Mouse (Mus musculus): Measurements from ENCODE around the gene Ring1.

The Ring1 gene

DNA sequence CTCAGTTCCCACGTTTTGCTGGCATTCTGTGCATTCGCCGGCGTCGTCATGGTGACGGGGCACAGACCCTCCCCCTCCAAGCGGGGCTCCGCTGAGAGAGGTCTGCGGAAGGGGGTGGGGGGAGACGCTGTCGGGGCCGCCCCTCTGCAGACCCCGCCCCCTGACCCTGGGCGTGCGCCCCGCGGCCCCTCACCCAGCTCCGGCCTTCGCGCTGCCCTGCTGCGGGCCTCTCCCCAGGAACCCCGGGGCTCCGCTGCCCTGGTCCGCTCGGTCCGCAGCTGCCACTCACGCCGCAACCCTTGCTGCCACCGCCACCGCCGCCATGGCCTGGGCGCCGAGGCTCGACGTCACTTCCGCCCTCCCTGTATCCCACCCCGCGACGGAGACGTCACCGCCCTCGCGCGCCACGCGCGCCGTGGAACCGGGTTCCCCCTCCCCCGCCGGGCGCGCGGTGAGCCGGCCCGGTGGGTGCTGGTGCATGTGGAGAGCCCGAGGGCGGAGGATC lies at the start of gene Ring1:
Ring1 (minus strand) TSS at position 364 of the 505 bp plus-strand sequence.
- DNase-seq (ENCODE audit: extremely low spot score), result peak; percentile 94

DNA sequence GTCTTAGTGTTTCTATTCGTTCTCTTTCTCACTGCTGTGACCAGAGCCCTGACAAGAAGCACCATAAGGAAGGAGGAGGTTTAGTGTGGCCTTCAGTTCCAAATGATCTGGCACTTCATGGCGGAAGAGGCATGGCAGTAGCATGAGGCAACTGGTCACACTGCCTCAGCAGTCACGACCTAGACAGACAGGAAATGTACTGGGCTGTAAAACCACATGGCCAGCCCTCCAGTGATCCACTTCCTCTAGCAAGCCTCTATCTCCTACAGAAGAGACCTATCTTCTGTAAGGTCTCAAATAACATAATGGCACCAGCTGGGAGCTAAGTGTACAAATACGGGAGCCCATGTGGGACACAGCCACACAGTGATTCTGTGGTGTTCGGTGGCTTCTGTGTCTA lies 47.6 kb upstream of the Ring1 start:
- DNase-seq (ENCODE audit: extremely low spot score), result no peak

DNA sequence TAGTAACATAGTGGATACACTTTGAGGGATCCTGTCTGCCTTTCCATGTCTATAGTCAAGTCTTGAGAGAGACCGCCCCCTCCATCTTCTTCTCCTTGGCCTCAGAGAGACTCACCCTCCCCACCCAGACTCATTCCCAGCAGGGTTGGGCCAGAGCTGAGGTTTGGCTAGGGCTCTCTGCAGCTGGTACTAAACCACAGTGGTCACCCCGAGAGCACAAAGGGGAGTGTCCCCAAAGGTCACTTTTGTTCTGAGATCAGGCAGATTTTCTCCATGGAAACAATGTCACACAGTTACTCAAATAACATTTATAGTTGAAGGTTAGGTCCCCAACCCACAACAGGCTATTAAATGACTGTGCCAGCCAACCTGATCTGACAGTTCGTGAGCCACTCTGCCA lies 44.4 kb upstream of the Ring1 start:
- DNase-seq (ENCODE audit: extremely low spot score), result no peak

DNA sequence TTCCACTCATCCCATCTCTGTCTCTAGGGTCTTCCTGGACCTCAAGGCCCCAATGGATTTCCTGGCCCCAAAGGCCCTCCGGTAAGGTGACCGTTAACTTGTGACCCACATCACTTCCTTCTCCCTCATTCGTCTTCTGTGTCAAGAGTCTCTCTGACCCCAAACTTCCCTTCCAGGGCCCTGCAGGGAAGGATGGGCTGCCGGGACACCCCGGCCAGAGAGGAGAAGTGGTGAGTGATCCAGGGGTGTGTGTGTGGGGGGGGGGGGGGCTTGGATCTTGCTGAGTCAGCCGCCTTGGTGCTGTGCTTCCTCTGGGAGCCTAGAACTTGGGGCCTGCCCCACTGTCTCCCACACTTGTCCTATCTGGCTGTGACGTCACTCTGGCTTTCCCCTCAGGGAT lies 32.7 kb upstream of the Ring1 start:
- no peak for DNase-seq (ENCODE audit: extremely low spot score)

DNA sequence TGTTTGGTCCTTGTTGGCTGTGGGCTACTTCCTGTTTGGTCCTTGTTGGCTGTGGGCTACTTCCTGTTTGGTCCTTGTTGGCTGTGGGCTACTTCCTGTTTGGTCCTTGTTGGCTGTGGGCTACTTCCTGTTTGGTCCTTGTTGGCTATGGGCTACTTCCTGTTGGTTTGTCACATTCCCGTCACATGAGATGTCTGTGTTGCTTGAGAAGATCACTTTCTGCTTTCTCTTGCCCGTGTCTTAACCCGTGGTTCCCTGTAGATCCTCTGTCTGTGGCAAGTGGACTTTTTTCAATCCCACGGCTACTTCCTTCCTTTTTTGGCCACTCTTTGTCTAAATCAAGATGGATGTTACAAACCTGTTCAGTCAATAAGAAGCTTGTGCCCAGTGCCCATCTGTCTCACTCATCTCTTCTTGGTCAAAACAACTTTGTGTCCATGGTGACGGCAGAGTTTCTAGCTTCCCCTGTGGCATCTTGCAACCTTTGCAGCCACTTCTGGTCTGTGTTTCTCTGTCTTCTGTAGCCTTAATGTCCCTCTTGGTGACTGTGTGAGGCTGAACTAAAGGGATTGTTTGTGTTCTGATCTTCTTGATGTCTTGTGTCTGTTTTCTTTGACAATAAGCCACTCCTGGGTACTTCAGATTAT lies 23.0 kb upstream of the Ring1 start:
- no peak for DNase-seq (ENCODE audit: extremely low spot score)

DNA sequence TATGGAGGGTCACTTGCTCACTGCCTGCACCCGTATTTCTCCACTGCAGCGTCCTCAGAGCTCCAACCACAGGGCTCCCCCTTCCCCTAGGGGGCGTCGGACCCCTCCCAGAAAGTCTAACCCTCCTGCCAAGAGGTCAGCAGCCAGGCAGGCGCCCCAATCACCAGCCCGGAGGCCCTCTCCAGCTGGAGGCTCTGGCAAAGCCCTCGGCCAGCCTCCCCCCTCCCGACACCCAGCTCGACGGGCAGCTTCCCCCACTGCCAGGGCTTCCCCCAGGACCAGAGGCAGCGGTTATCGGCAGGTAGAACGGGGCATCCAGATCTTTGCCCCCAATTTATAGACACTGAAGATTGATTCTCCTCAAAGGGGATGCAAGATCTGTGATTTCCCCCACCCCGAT lies 21.5 kb upstream of the Ring1 start:
- no peak for DNase-seq (ENCODE audit: extremely low spot score)

DNA sequence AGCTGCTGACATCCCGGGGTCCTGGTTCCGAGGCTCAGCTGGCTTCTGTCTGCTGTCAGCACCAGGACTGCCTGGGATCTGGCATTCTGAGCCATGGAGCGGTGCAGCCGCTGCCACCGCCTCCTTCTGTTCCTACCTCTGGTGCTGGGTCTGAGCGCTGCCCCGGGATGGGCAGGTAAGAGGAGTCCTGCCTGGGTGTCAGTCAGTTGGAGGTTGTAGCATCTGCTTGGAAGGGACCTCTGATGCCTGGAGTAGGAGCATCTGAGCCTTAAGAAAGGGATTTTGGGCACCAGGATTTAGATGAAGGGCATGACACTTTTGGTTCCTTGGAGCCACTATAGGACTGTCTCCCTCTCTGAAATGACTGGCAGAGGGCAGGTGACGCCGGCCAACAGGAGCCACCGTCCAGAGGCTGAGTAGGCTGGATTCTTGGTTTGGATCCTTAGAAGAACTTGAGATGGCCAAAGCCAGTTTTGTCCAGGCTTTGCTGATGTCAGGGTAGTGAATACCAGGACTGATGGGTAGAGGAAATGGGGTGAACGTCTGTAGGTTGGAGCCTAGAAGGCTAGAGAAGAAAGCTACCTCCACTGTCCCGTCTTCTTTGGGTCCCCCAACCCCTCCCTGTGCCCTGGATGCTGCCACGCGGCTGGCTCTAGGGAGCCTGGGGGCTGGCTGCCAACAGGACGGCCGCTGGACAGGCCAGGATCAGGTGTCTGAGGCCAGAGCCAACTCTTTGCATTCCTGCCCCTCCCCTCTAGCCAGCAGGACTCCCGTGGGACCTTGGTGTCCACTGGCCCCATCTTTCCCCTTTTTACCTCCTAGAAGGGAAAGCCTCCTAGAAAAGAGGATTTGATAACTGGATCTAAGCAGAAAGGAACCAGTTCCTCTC lies 15.3 kb upstream of the Ring1 start:
- DNase-seq (ENCODE audit: extremely low spot score), result no peak

DNA sequence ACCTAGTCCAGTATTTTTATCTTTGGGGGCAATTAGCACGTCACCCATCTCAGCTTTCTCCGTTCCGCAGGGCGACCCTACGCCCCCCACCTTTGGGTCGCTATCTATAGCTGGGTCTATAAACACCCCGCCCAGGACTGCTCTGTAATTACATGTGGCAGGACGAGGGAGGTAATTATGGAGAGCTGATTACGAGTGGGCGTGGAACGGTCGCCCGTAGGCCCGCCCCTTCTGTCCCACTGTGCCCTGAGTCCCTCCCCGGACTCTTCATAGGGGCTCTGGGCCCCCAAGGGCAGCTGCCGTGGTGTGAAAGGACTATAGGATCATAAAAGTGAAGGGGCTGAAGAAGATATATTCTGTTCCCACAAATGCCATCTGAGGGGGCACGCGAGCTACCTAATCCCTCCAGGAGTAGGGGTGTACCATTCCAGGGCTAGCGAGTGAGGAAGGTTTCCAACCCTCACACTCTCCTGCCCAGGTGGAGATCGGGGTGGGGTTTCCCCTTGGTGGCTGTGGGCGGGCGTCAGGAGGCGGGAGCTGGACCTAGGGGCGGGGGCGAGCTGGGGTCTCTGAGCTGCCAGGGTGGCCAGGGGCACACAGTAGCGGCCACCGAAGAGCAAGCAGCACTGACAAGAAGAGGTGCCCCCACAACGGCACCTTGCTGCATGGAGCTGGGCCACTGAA lies 14.5 kb upstream of the Ring1 start, which contains the start of gene Col11a2:
Col11a2 (plus strand) TSS at position 560 of the 684 bp plus-strand sequence.
- DNase-seq (ENCODE audit: extremely low spot score), result no peak

DNA sequence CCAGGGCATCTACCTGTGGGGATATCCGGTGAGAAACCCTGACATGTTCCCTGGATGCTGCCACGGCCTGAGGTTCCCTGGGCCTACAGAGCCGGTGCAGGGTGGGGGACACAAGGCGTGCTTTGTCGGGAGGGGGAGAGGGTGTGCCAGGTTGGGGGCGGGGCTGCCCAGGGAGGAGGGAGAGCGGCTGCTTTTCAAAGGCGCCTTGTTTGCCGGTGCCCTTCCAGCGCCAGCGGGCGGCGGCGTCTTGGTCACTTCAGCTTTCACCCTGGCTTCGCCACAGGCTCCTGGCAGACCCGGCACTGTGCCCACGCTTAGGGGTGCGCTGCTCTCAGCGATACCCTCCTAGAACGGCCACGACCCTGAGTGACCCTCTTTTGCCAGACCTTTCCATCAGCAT lies 14.0 kb upstream of the Ring1 start:
- no peak for DNase-seq (ENCODE audit: extremely low spot score)

DNA sequence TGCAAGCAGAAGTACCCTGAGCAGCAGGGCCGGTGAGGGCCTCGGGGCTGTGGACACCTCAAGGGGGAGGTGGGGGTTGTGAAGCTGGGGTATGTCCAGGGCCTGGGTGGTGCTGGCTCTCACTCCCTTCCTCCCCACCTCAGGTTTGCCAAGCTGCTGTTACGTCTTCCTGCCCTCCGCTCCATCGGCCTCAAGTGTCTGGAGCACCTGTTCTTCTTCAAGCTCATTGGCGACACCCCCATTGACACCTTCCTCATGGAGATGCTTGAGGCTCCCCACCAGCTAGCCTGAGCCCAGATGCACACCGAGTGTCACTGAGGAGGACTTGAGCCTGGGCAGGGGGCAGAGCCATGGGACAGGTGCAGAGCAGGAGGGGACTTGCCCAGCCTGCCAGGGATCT lies 12.8 kb upstream of the Ring1 start:
- no peak for DNase-seq (ENCODE audit: extremely low spot score)

DNA sequence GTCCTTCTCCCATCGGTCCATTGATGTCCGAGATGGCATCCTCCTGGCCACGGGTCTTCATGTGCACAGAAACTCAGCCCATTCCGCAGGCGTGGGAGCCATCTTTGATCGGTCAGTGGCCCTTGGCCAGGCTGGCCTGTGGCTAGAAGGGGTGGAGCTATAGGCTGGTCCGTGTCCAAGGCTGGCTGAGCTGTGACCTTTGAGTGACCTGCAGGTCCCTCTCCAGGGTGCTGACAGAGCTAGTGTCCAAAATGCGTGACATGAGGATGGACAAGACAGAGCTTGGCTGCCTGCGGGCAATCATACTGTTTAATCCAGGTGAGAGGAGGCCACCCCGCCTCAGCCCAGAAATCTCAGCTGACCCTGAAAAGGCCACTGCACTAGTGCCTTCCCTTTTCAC lies 12.2 kb upstream of the Ring1 start:
- no peak for DNase-seq (ENCODE audit: extremely low spot score)

DNA sequence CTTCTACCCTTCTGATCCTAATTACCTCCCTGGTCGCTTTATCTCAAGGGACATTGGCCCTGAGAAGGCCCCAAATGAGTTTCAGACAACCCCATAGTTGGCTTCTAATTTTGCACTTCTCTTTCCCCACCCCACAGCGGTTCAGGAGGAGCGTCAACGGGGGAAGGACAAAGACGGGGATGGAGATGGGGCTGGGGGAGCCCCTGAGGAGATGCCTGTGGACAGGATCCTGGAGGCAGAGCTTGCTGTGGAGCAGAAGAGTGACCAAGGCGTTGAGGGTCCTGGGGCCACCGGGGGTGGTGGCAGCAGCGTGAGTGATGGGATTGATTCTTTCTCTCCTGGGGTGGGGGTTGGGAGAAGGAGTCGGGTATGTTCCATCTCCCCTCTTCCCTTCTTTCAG lies 11.0 kb upstream of the Ring1 start:
- DNase-seq (ENCODE audit: extremely low spot score), result no peak

DNA sequence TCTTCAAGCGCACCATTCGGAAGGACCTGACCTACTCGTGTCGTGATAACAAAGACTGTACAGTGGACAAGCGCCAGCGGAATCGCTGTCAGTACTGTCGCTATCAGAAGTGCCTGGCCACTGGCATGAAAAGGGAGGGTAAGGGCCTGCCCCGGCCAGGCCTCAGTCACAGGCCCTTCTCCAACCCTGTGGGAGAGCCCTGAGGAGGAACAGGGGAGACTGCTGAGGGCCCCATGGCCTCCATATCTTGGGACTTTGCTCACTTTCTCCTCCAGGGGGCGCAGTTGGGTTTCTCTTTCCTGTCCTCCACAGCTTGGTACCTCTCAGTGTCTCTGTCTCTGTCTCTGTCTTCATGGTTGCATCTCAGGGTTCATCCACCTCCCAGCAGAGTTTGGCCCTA lies 9.6 kb upstream of the Ring1 start:
- DNase-seq (ENCODE audit: extremely low spot score), result peak; percentile 71

DNA sequence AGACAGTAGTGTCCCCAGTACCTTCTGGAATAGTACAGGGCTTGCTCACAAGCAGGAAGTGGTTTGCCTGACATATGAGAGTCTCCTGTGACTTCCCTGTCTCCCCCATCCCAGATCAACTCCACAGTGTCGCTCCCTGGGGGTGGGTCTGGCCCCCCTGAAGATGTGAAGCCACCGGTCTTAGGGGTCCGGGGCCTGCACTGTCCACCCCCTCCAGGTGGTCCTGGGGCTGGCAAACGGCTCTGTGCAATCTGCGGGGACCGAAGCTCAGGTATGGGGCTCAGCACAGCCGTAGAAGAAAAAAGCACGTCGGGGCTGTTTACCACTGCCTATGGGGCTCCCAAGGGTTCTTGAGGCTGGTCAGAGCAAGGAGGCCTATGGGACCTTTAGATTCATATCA lies 9.0 kb upstream of the Ring1 start:
- DNase-seq (ENCODE audit: extremely low spot score), result no peak

DNA sequence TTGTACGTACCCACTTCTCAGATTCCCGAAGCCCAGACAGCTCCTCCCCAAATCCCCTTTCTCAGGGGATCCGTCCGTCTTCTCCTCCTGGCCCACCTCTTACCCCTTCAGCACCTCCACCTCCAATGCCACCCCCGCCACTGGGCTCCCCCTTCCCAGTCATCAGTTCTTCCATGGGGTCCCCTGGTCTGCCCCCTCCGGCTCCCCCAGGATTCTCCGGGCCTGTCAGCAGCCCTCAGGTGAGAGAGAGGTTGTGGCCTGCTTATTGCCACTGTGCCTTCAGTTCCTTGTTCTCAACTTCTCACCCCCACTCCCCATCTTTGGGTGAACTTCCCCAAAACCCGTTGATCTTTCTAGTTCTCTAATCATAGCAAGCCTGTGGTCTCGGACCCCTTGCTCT lies 8.3 kb upstream of the Ring1 start:
- no peak for DNase-seq (ENCODE audit: extremely low spot score)

DNA sequence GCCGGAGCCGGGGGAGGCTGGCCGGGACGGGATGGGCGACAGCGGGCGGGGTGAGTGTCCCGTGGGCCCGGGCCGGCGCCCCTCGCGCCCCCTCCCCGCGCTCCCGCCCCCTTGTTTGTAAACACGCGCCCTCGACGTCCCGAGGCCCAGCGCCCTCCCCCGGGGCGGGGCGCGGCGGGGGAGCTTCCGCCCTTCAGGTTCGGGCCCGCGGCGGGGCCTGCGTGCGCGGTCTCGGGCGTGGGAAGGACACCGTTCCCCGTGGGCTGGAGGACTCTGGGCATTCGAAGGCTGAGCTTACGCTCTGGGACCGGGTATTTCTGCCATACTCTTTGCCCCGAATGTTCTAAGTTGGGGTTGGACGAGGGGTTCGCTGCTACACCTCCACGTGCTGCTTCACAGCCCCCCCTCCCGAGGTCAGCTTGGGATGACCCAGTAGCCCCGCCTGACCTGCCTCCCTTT lies 7.7 kb upstream of the Ring1 start:
- DNase-seq (ENCODE audit: extremely low spot score), result peak; percentile 58

DNA sequence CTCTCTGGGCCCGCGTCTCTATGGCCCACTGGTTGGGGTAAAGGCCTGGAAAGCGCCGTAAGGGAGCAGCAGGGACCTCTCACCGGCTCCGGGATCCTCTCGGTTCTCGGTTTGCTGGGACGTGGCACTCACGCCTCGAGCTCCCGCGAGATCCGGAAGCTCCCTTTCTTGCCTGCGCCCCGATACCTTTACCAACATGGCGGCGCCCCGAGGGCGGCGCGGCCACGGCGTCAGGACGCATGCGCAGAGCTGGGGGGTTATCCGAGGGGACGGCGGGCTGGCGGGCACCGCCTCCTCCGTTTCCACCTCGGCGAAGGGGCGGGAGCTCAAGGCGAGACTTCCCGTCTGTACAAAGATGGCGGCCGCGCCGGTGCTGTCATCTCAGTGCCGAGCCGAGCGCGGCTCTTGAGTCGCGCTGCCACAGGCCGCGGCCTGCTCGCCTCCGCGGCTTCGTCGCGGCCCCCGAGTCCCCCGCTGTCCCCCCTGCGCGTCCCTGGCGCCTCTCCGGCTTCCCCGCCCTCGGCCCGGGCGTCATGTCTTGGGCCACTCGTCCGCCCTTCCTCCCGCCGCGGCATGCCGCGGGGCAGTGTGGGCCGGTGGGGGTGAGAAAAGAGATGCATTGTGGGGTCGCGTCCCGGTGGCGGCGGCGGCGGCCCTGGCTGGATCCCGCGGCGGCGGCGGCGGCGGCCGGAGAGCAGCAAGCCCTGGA lies 7.1 kb upstream of the Ring1 start, which contains the start of the genes Slc39a7 and Rxrb:
Slc39a7 (minus strand) TSS at position 218 of the 709 bp plus-strand sequence.
Rxrb (plus strand) TSS at position 348 of the 709 bp plus-strand sequence.
- peak; percentile 100 for DNase-seq (ENCODE audit: extremely low spot score)

DNA sequence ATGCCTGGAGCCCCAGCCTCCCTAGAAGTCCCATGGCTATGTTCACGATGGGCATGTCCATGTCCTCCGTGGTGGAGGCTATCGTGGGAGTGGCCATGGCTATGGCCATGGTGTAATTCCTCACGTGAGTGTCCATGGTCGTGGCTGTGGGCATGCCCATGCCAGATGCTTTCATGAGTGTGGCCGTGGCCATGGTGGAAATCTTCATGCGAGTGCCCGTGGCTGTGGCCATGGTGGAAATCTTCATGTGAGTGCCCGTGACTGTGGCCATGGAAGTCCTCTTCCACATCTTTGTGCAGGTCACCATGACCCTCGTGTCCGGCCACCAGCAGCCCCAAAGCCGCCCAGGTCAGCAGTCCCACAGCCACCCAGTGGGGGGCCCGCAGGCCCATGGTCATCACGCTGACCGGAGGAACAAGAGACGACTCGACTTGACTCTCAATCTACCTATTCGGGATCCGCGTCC lies 6.4 kb upstream of the Ring1 start:
- DNase-seq (ENCODE audit: extremely low spot score), result no peak

DNA sequence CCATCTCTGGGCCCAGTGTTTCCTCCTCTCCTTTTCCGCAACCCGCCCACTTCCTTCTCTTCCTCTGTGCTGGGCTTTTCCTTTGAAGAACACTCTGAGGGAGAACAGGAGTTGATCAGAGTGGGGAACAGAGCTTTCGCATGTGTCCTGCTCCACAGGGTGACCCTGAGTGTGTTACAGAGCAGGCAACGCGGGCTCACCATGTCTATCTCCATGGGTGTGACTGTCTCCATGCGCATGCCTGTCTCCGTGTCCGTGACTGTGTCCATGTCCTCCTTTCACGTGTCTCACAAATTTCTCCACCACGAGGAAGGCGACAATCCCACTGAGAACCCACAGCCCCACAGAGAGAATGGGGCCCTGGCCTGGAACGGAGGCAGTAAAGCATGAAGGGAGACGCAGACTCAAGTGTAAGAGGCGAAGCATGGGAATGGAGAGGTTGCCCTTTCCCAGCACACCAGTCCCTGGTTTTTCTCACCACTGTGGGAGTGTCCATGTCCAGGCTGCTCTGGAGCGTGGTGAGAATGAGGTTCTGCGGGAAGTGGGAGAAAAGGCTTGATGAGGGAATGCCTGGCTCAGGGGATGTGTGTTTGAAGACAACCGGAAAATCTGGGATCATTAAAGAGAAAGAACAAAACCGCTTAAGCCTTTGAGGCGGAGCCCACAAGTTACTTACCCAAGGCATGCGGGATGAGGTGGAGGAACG lies 5.6 kb upstream of the Ring1 start:
- no peak for DNase-seq (ENCODE audit: extremely low spot score)

DNA sequence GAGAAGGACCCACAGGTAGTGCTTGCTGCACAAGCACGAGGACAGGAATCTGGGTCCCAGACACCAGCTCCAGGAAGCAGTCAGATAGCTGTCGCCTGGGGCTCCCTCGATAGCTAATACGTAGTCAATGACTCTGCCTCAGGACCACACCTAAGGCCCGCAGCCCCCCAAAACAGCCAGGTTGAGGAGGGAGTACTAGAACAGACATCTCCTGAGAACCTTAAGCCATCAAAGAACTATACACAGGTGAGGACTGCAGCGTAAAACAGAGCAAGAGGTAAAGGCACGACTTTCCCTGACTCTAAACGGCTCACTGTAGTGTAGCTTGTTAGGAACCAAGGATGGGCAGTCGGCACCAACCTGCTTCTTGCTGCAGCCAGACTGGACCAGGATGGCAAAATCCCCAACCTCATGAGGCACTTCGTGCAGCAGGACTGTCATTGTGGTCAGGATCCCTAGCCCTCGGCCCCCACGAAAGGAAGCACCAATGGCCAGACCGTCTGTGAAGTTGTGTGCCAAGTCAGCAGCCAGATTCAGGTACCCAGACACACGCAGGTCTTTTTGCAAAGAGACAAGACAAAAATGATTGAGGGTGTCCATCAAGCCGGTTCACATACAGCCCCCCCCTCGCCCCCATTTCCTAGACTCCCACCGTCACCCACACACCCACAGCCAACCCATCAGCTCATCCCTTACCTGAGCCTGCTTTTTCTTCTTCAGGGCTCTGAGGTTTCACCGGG lies 4.8 kb upstream of the Ring1 start:
- DNase-seq (ENCODE audit: extremely low spot score), result no peak

Measured in embryo, embryonic 9.5 days (tissue).